Mouse (Mus musculus) liver, embryonic 13.5 days (tissue): ENCODE measurements around the gene Tmem222. TPM values are rescaled to one million over a fixed set of nuclear protein-coding genes. Genes with fewer than 3 reads are reported as not detected.

Source experiments
- polyA plus RNA-seq: library from polyadenylated mRNA; unstranded; fragments of >200 nt; fragmentation: Nextera tagmentation; extraction: Ambion mirVana; gene quantifications from 2 replicates; pipeline ENCODE4 v1.2.1, GENCODE M21; 2015

Gene Tmem222
- polyA plus RNA-seq, 1 experiment from 2014 or later = 41.0 TPM

Other genes starting within 250 kb of the Tmem222 start
- 52.3 and 54.0 TPM in 2 replicates for gene Wasf2, start 147.3 kb downstream of the Tmem222 start, polyA plus RNA-seq
- gene Cd164l2, start 65.7 kb downstream of the Tmem222 start, polyA plus RNA-seq = 0.20 TPM in 1 of 2 replicates, not detected in the other
- not detected in 2 replicates for gene Gpr3, start 65.3 kb downstream of the Tmem222 start, polyA plus RNA-seq
- gene Map3k6, start 37.0 kb downstream of the Tmem222 start, polyA plus RNA-seq = 1.7 and 1.9 TPM in 2 replicates
- gene Sytl1, start 14.7 kb downstream of the Tmem222 start, polyA plus RNA-seq = 0.42 and 0.55 TPM in 2 replicates
- gene Wdtc1, start 75.7 kb upstream of the Tmem222 start, polyA plus RNA-seq = 5.5 and 7.1 TPM in 2 replicates
- gene Slc9a1, start 91.9 kb upstream of the Tmem222 start, polyA plus RNA-seq = 2.7 and 3.1 TPM in 2 replicates
- gene Tent5b, start 202.3 kb upstream of the Tmem222 start, polyA plus RNA-seq = 0.05 TPM in 1 of 2 replicates, not detected in the other
- gene Trnp1, start 220.8 kb upstream of the Tmem222 start, polyA plus RNA-seq = 0.06 TPM in 1 of 2 replicates, not detected in the other
- 0.45 and 0.70 TPM in 2 replicates for gene Kdf1, start 241.2 kb upstream of the Tmem222 start, polyA plus RNA-seq